Mouse (Mus musculus) adrenal gland, postnatal 36 days (tissue): ENCODE data around the gene Hspe1. TPM values are rescaled to one million over a fixed set of nuclear protein-coding genes. Genes with fewer than 3 reads are reported as not detected.

Experiments
- DNase-seq, 2 experiments: peaks; one replicate each; pipeline ENCODE4 v3.0.0; 2021; ENCODE audit warnings: mixed read lengths in 1 of 2
- total RNA-seq, 2 experiments: library from RNA; stranded (reverse); gene quantifications; 2 replicates each; pipeline ENCODE4 v1.2.3; 2021

The Hspe1 gene
- total RNA-seq, 2 experiments from 2014 or later, result 769 to 795 TPM

GRCm38 (mm10) chr1:55133173-55133572 is 45.2 kb downstream of the Hspe1 start:
- DNase-seq, result no peak

- DNase-seq, result no peak
These were observed 46.4 kb downstream of the Hspe1 start for GRCm38 (mm10) chr1:55134301-55134700.

- DNase-seq, result no peak
These were observed 47.9 kb downstream of the Hspe1 start for GRCm38 (mm10) chr1:55135846-55136245.

Other genes with a start within 250 kb of the Hspe1 start
- 10 to 100 TPM; 15.6 to 17.1 TPM for gene Ankrd44, start 161.7 kb upstream of the Hspe1 start, total RNA-seq
- gene Sf3b1, start 60.7 kb upstream of the Hspe1 start, total RNA-seq, result 100 to 1,000 TPM; 139 to 141 TPM
- 100 to 1,000 TPM; 142 to 168 TPM for gene Coq10b, start 35.4 kb upstream of the Hspe1 start, total RNA-seq
- 1,000 to 10,000 TPM; 1,397 to 1,482 TPM for gene Hspd1, start 111 bp downstream of the Hspe1 start, total RNA-seq
- gene Mob4, start 43.1 kb downstream of the Hspe1 start, total RNA-seq, result 100 to 1,000 TPM; 311 to 394 TPM
- gene Rftn2, start 138.7 kb downstream of the Hspe1 start, total RNA-seq, result 10 to 100 TPM; 18.2 to 21.9 TPM
- 1 to 10 TPM; 6.9 to 8.9 TPM for gene Mars2, start 149.0 kb downstream of the Hspe1 start, total RNA-seq